Mouse (Mus musculus): Measurements from ENCODE around the gene Mgat2.
A peak's percentile ranks its signal among the peaks of the same experiment; 100 is the strongest.

Mgat2 gene

GRCm38 (mm10) chr12:69179371-69179770, 4.6 kb upstream of the Mgat2 start:
- no peak for DNase-seq

DNA sequence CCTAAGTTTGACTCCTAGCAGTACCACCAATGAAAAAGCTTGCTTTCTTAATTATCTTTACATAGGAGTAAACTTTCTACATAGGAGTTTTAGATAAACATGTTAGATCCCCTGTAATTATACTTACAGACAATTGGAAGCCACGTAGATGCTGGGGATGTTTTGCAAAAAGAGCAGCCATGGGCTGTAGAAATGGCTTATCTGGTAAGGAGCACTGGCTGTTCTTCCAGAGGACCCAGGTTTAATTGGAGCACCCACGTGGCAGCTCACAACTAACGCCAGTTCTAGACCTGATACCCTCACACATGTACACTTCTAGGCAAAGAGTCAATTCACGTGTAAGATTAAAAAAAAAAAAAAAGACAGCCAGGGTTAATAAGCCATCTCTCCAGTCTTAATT, 2.2 kb upstream of the Mgat2 start:
- no peak for DNase-seq

DNA sequence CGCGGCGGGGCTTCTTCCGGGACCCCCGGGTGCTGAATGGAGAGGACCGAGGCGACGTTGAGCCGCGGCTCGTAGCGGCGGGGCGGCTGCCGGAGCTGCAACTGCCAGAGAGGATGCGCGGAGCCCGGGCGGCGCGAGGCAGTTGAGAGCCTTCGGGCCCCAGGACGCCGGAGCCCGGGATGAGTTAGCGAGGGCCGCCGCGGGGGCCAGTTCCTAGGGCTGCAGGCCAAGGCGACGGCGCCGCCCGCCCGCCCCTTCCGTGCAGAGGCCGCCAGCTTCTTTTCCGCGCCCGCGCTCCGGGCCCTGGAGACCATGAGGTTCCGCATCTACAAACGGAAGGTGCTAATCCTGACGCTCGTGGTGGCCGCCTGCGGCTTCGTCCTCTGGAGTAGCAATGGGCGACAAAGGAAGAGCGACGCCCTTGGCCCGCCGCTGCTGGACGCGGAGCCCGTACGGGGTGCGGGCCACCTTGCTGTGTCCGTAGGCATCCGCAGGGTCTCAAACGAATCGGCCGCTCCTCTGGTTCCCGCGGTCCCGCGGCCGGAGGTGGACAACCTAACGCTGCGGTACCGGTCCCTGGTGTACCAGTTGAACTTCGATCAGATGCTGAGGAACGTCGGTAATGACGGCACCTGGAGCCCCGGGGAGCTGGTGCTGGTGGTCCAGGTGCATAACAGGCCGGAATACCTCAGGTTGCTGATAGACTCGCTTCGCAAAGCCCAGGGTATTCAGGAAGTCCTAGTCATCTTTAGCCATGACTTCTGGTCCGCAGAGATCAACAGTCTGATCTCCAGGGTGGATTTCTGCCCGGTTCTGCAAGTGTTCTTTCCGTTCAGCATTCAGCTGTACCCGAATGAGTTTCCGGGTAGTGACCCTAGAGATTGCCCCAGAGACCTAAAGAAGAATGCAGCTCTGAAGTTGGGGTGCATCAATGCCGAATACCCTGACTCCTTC, 662 bp downstream of the Mgat2 start:
- peak; percentile 64 for DNase-seq

DNA sequence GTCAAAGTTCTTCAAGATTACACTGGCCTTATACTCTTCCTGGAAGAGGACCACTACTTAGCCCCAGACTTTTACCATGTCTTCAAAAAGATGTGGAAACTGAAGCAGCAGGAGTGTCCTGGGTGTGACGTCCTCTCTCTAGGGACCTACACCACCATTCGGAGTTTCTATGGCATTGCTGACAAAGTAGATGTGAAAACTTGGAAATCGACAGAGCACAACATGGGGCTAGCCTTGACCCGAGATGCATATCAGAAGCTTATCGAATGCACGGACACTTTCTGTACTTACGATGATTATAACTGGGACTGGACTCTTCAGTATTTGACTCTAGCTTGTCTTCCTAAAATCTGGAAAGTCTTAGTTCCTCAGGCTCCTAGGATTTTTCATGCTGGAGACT, 1.4 kb downstream of the Mgat2 start:
- DNase-seq: no peak

DNA sequence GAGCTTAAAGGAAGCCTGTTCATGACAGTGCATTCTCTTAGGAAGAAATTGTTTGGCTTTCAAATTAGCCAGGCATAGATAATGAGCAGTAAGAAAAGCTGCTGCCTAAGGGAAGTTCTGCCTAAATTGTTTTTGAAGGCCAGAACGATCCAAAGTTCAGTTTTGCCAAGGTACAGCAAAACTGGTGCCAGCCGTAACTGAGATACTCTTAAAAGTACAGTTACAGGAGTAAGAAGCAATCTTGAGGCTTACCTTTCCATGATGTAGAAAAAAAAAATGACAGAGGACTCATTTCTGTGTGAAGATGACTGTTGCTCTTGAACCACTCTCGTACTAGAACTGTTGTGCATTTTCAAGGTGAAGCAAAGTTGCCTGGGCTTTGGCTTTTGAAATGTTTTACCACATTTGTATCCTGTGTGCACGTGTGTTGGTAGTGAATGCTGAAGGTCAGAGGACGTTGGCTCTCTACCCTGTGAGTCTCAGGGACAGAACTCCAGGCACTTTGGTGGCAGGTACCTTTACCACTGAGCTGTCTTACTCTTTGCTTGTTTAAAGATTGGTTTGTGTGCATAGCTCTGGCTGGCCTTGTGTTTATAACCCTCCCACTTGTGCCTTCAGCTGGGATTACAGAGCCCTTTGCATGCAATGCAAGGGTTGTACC, 3.0 kb downstream of the Mgat2 start:
- DNase-seq: no peak

DNA sequence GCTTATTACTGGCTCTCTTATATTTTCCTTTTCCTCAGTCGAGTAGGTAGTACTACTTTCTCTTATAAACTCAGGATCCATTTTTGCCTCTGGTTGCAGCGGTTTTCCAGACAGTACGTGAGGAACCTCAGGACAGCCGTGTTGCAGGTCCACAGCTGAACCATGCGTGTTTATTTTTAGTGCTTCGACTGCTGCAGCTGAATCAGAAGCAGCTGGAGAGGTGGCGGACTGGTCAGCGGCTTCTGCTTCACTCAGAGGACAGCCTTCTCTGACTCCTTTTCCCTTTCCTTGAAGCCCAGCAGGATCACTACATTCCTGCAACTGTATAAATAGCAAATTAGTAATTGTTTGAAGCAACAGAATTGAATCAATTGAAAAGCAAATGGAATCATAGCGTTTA, 6.1 kb downstream of the Mgat2 start:
- DNase-seq: no peak

DNA sequence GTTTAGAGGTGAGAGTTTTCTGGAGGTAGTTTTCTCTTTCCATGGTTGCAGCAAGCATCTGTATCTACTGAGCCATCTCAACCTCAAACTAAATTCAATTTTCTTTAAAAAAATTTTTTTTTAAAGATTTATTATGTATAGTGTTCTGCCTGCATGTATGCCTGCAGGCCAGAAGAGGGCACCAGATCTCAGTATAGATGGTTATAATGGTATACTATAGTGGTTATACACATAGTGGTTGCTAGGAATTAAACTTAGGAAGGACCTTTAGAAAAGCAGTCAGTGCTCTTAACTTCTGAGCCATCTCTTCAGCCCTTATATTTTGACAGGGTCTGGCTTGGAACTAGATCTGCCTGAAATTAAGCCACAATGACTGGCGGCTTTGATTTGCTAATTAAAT, 6.6 kb downstream of the Mgat2 start:
- no peak for DNase-seq

DNA sequence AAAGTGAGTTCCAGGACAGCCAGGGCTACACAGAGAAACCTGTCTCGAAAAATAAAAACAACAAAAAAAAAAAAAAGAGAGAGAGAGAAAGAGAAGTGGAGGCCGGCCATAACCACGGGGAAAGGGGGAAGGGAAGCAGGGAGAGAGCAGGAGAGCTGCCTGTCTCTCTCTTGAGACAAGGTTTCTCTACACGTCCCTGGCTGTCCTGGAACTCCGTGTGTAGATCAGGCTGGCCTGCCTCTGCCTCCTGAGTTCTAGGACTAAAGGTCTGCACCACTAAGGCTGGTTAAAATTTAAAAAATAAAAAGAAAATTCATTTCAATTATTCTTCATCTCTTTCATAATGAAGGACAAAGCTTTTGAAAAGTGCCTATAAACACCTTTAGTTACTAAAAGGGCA, 7.4 kb downstream of the Mgat2 start:
- DNase-seq: no peak

- no peak for DNase-seq
Observed at GRCm38 (mm10) chr12:69192637-69193036, 8.7 kb downstream of the Mgat2 start.

DNA sequence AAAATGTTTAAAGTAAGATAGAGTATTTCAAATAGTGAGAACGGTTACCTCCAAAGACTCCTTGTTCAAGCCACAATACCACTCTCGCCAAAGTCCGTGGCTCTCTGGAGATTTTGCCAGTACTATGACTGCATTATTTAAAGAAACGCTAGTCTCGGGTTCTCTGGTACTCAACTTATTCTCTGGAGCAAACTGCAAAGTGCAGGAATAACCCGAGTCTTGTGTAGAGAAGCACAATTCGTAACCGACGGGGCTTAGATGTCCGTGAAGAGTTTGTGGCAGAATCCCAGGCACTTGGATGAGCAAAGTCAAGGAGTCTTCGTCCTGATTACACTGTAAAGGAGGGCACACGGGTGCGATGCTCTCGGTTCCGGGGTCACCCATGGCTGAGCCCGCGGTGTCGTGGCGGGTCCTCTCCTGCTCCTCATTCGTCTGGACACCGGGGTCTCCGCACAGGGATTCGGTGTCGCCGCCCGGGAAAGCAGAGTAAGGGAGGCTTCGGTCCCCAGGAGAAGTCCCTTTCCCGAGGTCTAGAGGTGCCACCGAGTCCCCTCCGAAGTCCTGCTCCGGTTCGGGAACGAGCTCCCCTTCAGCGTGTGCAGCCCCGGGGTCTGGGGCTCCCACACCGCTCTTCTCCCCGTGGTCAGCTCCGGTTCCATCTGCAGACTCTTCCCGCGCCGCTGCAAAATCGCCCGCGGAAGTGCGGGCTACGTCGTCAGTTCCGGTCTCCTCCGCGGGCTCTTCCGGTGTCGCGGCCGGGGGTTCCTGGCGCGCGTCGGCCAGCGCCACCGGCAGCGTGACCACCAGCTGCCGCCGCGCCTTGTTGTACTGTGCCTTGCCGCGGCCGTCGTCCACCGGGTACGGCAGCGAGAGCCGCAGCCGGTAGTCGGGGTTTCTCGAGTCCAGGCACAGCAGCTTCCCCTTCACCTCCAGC, 12.8 kb downstream of the Mgat2 start, which contains the start of gene Gm49383:
TSS of gene Gm49383 (minus strand) at position 661 of the 934 bp plus-strand sequence.
- DNase-seq: peak; percentile 60 to 64

DNA sequence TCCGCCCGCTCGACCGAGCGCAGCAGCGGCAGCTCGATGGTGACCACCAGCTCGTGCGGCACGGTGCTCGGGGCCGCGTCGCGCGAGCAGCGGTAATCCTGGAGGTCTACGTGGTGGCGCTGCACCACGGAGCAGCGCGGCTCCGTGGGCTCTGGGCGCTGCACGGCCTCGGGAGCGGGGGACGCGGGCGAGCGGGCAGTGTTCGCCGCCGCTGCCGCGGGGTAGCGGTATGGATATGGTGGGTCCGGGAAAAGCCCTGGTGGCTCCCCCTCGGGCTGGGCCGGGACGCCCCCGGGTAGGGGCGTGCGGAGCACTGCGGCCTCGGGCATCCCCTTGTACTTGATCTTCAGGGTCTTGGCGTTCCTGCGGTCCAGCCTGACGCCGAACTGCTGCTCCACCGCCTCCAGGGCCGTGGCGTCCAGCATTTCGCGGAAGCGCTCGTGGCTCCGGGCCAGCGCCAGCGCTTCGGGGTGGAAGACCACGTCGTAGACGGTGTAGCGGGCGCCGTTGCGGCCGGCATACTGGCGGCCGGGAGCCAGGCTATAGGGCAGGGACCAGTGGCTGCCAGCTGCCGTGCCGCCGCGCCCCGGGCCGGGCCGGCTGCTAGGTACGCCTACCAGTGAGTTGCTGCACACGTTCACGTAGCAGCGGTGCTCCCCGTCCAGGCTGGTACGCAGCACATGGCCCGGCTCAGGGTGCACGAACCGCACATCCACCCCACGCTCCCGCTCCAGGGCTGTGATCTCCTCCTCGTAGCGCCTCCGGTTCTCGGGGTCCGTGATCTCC, 13.6 kb downstream of the Mgat2 start:
- peak; percentile 34 to 52 for DNase-seq

GRCm38 (mm10) chr12:69198164-69198535, 14.2 kb downstream of the Mgat2 start, which contains the start of gene Dnaaf2:
Gene Dnaaf2, minus strand, starts transcription at chr12:69198429.
- peak; percentile 66 to 75 for DNase-seq

DNA sequence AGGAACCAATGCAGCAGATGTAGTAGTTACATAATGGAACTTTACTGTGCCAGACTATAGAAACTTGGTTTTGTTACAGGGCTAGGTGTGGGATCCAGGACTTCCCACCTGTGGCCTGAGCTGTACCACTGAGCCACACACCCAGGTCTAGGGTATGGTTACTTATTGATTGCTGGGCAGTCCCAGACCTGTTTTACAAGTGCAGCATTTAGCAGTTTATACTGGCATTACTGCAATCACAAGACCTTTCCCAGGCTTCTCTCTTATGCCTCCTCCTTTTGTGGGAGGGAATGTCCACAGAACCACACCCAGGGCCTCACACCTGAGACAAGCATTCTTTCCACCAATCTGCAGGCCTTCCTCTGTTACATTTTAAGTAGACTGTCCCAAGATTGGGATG, 15.0 kb downstream of the Mgat2 start:
- DNase-seq: no peak

GRCm38 (mm10) chr12:69204052-69204833, 20.3 kb downstream of the Mgat2 start, which contains the start of gene Gm49384:
Gene Gm49384, minus strand, starts transcription at chr12:69204267.
- DNase-seq: no peak

- DNase-seq: no peak
Observed at GRCm38 (mm10) chr12:69207396-69207795, 23.4 kb downstream of the Mgat2 start.

DNA sequence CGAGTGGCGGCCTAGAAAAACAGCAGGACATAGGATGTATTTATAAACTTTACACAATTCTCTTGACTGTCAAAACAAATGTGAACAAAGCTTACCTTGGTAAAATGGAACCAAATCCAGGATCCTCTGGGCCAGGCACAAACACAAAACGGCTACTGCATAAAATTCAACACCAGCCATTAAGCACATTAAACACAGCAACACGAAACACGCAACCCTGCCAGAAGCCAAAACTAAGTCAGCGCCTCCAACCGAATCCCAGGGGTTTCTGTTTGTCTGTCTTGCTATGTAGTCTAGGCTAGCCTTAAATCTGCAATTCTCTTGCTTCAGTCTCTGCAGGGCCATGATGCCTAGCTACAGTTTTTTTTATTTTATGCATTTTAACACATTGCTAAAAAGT, 24.0 kb downstream of the Mgat2 start:
- no peak for DNase-seq

- no peak for DNase-seq
Observed at GRCm38 (mm10) chr12:69208520-69208919, 24.6 kb downstream of the Mgat2 start.

- no peak for DNase-seq
Observed at GRCm38 (mm10) chr12:69210056-69210979, 26.4 kb downstream of the Mgat2 start.

DNA sequence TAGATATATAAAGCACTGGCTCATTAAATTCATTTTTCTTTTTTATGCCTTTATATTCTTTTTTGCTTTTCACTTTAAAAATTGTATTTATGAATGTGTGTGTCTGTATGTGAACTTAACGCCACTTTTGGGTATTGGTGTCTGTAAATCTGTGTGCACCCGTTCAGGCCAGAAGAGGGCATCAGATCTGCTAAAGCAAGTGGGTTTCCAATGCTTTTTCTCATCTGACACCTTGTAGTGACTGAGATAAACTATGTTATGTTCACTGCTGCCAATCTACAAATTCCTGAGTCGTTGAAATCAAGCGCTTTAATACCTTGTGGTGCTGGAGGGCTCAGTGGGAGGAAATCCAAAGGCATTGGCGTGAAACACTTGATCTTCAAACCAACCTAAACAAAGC, 27.1 kb downstream of the Mgat2 start:
- no peak for DNase-seq

DNA sequence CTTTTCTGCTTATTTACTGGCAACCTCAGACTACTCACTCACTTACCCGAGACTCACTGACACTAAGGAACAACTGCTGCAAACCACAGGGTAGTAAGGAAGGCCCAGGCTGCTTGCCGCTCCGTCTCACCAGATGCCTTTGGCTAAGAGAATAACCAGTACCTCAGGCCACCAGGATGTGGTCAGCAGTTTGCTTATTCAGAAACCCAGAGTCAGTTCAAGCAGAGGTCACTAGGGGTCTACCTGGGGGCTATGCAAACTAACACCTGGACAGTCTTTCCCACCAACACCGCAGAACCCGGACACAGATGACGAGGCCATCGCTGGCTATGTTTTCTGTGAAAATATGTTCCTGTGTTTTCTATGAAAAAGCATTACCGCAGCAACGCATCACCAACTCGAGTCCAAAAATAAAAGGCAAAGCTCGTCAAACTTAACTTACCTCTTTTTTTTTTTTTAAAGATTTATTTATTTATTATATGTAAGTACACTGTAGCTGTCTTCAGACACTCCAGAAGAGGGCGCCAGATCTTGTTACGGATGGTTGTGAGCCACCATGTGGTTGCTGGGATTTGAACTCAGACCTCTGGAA, 29.3 kb downstream of the Mgat2 start:
- no peak for DNase-seq
